Mouse (Mus musculus) lung, postnatal 0 days (tissue): ENCODE results near the gene Lenep.

Experiments used
- CTCF ChIP-seq: IDR thresholded peaks from 2 replicates; pipeline ENCODE4 v1.5.1; 2016; ENCODE audit warnings: antibody characterized with exemption, mild to moderate bottlenecking
- EP300 ChIP-seq: IDR thresholded peaks from 2 replicates; pipeline ENCODE4 v1.6.1; 2016; ENCODE audit warnings: antibody characterized with exemption, mild to moderate bottlenecking, control low read depth

DNA sequence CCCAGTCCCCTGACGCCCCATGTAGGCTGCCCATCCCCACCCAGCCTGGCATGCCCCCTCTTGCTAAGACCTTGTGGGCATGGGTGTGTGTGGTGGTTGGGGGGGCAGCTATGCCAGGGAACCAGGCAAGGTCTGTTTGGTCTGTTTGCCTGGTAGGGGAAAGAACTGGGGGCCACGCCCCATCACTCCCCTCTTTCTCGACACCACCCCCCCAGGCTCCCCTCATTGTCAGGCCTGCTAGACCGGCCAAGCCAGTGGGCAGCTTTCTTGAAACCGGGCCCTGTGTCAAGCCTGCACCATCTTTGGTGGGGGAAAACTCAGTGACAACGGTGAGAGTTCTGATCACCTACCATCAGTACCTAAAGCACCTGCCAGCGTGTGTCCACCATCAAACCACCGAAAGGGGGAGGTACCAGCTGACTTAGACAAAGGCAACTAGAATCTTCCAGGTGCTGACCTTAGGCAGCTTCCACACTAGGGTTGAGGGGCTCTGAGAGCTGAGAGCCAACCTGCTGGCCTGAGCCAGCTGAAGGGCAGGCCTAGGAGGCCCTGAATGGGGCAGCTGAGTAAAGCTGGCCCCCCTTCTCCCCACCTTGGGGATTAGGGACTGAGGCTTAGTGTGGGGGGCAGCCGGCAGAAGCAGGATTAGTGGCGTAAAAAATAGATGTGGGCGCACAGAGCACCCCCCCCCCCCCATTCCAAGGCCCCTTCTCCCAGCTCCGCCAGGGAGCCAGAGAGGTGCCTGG lies 18.1 kb downstream of the Lenep start:
- TF ChIP-seq CTCF (no peak), EP300 (no peak)
